Mouse (Mus musculus) urinary bladder, postnatal 4 days (tissue): ENCODE measurements around the gene Nr2f2.

ENCODE experiments used
- DNase-seq, 2 experiments: peaks; one replicate each; pipeline ENCODE4 v3.0.0; 2021 to 2022; ENCODE audit warnings: low spot score in 2 of 2

Nr2f2 gene

GRCm38 (mm10) chr7:70332926-70333664, 33.4 kb downstream of the Nr2f2 start:
- no peak for DNase-seq

GRCm38 (mm10) chr7:70332064-70332850, 34.3 kb downstream of the Nr2f2 start:
- DNase-seq = no peak

- peak; percentile 78 to 82 for DNase-seq
These were observed 35.1 kb downstream of the Nr2f2 start for GRCm38 (mm10) chr7:70331243-70332063.

GRCm38 (mm10) chr7:70330761-70331242, 35.7 kb downstream of the Nr2f2 start:
- no peak for DNase-seq

- DNase-seq = no peak
These were observed 36.4 kb downstream of the Nr2f2 start for GRCm38 (mm10) chr7:70330207-70330562.

- DNase-seq = no peak
These were observed 36.9 kb downstream of the Nr2f2 start for GRCm38 (mm10) chr7:70329521-70330206.

GRCm38 (mm10) chr7:70329037-70329516, 37.5 kb downstream of the Nr2f2 start:
- DNase-seq = no peak

GRCm38 (mm10) chr7:70328206-70329036, 38.1 kb downstream of the Nr2f2 start:
- no peak for DNase-seq

GRCm38 (mm10) chr7:70327191-70327590, 39.3 kb downstream of the Nr2f2 start:
- DNase-seq = no peak

GRCm38 (mm10) chr7:70326176-70327035, 40.1 kb downstream of the Nr2f2 start:
- DNase-seq = no peak

- no peak for DNase-seq
These were observed 41.2 kb downstream of the Nr2f2 start for GRCm38 (mm10) chr7:70325381-70325780.

- no peak for DNase-seq
These were observed 42.0 kb downstream of the Nr2f2 start for GRCm38 (mm10) chr7:70324541-70324940.

GRCm38 (mm10) chr7:70324041-70324440, 42.5 kb downstream of the Nr2f2 start:
- DNase-seq = no peak

GRCm38 (mm10) chr7:70305716-70306115, 60.8 kb downstream of the Nr2f2 start:
- DNase-seq = no peak

GRCm38 (mm10) chr7:70304426-70304825, 62.1 kb downstream of the Nr2f2 start:
- no peak for DNase-seq
